Mouse (Mus musculus) hindbrain, embryonic 14.5 days (tissue): ENCODE results near the gene Tbc1d22a. TPM values are rescaled to one million over a fixed set of nuclear protein-coding genes. Genes with fewer than 3 reads are reported as not detected.

Source experiments
- ATAC-seq: fragments of 200-750 bp; cut with Nextera tagmentation; 2 replicates; pipeline ENCODE4 v1.8.0; 2017; ENCODE audit warnings: moderate number of reproducible peaks, mild to moderate bottlenecking, moderate TSS enrichment, moderate library complexity; ENCODE audit not compliant: low FRiP score
- DNase-seq: peaks from one replicate; pipeline ENCODE4 v3.0.0-alpha.2; 2015; ENCODE audit warnings: low spot score
- H3K27ac ChIP-seq: fragments of 300-500 bp; sonication (generic); 2 replicates; pipeline ENCODE4 v1.5.1; 2014; ENCODE audit warnings: mild to moderate bottlenecking, moderate library complexity
- H3K27me3 ChIP-seq: fragments of 300-500 bp; sonication (generic); 2 replicates; pipeline ENCODE4 v1.6.1; 2014; ENCODE audit warnings: mild to moderate bottlenecking, low read length, mixed read lengths; ENCODE audit not compliant: control insufficient read depth, insufficient read depth
- H3K36me3 ChIP-seq: fragments of 300-500 bp; sonication (generic); replicated peaks from 2 replicates; pipeline ENCODE4 v1.6.1; 2014; ENCODE audit not compliant: control insufficient read depth, insufficient read depth
- H3K4me1 ChIP-seq: fragments of 300-500 bp; sonication (generic); replicated peaks from 2 replicates; pipeline ENCODE4 v1.6.1; 2014; ENCODE audit warnings: antibody characterized with exemption, low read length, mixed read lengths; ENCODE audit not compliant: control insufficient read depth, insufficient read depth
- H3K4me2 ChIP-seq: fragments of 300-500 bp; sonication (generic); replicated peaks from 2 replicates; pipeline ENCODE4 v1.6.1; 2014; ENCODE audit warnings: mild to moderate bottlenecking, moderate library complexity
- H3K4me3 ChIP-seq: fragments of 300-500 bp; sonication (generic); replicated peaks from 2 replicates; pipeline ENCODE4 v1.5.1; 2014; ENCODE audit warnings: mild to moderate bottlenecking, low read length
- H3K9ac ChIP-seq: fragments of 300-500 bp; sonication (generic); 2 replicates; pipeline ENCODE4 v1.6.1; 2014
- H3K9me3 ChIP-seq: fragments of 300-500 bp; sonication (generic); 2 replicates; pipeline ENCODE4 v1.6.1; 2016; ENCODE audit warnings: low read length; ENCODE audit not compliant: control insufficient read depth
- WGBS: fragments of 180-500 bp; shearing (Covaris S2); extraction: QIAGEN DNeasy Blood & Tissue Kit; methylation state at CpG from one replicate; pipeline ENCODE4 v1.1.7; 2014; 5-methylcytosine and 5-hydroxymethylcytosine counted together
- polyA plus RNA-seq: library from polyadenylated mRNA; unstranded; fragments of >200 nt; fragmentation: Nextera tagmentation; extraction: Ambion mirVana; gene quantifications from 2 replicates; pipeline ENCODE4 v1.2.1, GENCODE M21; 2014

The Tbc1d22a gene
- polyA plus RNA-seq, 1 experiment from 2014 or later = 10.7 TPM

DNA sequence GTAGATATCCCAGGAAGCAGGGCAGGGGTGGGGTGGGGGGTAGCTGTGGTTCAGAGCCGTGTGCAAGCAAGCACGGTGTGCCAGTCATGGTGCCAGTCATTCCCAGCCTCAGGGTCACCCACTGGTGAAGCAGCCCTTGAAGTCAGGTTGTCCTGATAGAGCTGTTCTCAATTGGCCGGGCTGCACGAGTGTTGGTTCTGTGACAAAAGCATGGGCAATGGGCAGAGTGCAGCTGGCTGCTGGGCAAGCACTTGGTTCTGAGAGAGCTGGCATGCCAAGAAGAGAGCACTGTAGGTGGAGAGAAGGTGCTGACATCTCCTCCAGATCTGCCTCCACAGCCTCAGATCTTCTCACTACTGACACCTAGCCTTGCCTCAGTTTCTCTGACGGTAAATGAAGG is 41.9 kb downstream of the Tbc1d22a start:
- Histone ChIP-seq H3K9ac (no peak overlapping the region), H3K9me3 (no peaks in the 10 kb centered on the region), H3K27me3 (no peaks in the 10 kb centered on the region), H3K4me2 (no peak overlapping the region), H3K36me3 (no peaks in the 10 kb centered on the region), H3K4me3 (no peak overlapping the region), H3K27ac (no peak overlapping the region), H3K4me1 (peaks cover 6% of the 10 kb centered on the region; the same call in 1 of the 2 replicates)
- WGBS = 81% methylated on average over 5 of the region's 5 CpGs
- no peak for ATAC-seq
- no peak for DNase-seq

DNA sequence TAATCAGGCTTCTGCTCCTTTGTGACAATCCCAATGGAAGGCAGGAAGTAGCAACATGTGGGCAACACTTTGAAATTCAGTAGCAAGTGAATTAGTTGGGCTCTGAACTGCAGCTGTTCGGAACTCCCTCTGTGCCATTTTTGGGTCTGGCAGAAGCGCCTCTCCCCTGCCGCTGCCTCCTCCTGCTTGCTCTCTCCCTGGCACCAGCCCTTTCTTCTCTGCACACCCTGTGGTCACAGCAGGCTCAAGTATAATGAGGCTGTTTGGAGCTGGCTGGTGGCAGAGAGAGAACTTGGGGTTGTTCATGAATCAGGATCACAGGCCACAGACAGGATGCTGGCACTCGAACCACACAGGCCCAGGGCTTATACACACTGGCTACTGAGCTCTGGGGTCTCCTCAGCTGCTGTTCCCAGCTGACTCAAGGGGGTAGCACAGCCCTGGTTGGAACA is 42.5 kb downstream of the Tbc1d22a start:
- no peak overlapping the region for H3K27ac ChIP-seq
- H3K27me3 ChIP-seq = no peaks in the 10 kb centered on the region
- no peak for DNase-seq
- H3K4me1 ChIP-seq = peaks cover 6% of the 10 kb centered on the region; the same call in 1 of the 2 replicates
- no peak overlapping the region for H3K4me3 ChIP-seq
- H3K9me3 ChIP-seq = no peaks in the 10 kb centered on the region
- ATAC-seq = no peak
- H3K4me2 ChIP-seq = no peak overlapping the region
- WGBS = 60% methylated on average over 4 of the region's 4 CpGs
- no peaks in the 10 kb centered on the region for H3K36me3 ChIP-seq
- no peak overlapping the region for H3K9ac ChIP-seq

DNA sequence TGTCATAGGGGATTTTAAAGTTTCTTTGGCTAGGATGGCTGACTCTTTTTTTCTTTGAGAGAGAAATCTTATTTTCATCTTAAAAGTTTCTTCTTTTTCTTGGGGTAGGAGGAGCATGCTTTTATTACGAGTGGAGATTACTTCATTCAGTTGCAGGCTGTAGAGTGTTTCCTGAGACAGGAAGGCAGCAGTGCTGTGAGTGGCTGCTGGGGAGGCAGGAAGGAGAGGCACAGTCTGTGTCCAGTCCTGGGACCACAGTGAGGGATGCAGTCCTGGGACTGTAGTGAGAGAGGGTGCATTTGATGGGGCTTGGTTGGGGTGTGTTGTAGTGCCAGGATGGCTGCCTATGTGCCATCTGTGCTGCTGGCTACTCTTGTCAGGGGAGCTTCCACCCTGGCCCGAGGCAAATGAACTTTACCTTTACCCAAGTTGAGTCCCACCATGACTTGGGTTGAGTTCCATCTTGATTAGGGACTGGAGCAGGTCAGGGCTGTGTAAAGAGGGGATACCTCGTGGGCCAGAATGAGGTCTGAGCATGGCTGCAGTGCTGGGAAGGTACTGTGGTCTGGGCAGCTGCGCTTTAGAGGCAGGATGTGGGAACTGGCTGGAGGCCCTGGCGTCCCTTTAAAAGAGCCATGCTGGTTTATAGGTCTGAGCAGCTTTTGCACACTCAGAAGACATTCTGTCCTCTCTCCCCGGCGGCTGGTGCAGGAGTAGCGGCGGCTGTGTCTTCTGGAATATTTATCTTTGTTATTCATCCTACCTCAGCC is 43.8 kb downstream of the Tbc1d22a start:
- Histone ChIP-seq H3K4me1 (peaks cover 6% of the 10 kb centered on the region; the same call in 1 of the 2 replicates), H3K9me3 (no peaks in the 10 kb centered on the region), H3K9ac (no peak overlapping the region), H3K4me3 (no peak overlapping the region), H3K27ac (no peak overlapping the region), H3K27me3 (no peaks in the 10 kb centered on the region), H3K36me3 (no peaks in the 10 kb centered on the region), H3K4me2 (no peak overlapping the region)
- no peak for DNase-seq
- 81% methylated on average over 9 of the region's 9 CpGs for WGBS
- ATAC-seq = no peak

DNA sequence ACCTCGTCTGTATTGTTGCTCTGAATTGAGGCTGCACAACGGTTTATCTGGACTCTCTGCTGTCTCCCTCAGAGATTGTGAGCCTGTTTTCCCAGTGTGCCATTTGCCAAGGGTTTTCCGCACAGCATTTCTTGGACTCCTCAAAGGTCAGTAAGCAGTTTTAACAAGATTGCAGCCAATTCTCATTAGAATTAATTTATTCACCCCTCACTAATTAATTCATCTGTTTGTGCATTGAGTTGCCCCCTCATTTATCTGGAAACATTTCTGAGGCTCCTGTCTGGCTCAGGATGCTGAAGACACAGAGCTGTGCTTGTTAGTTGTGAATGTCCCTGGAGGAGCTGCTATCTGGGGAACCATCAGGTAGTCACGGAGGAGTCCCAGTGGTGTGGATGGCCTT is 45.0 kb downstream of the Tbc1d22a start:
- no peak overlapping the region for H3K9ac ChIP-seq
- no peak overlapping the region for H3K4me2 ChIP-seq
- H3K4me3 ChIP-seq = no peak overlapping the region
- DNase-seq (no peak), ATAC-seq (no peak)
- no peaks in the 10 kb centered on the region for H3K36me3 ChIP-seq
- no peaks in the 10 kb centered on the region; the same call in 1 of the 2 replicates for H3K4me1 ChIP-seq
- no peaks in the 10 kb centered on the region for H3K9me3 ChIP-seq
- no peaks in the 10 kb centered on the region for H3K27me3 ChIP-seq
- 67% methylated on average over 4 of the region's 4 CpGs for WGBS
- H3K27ac ChIP-seq = no peak overlapping the region

DNA sequence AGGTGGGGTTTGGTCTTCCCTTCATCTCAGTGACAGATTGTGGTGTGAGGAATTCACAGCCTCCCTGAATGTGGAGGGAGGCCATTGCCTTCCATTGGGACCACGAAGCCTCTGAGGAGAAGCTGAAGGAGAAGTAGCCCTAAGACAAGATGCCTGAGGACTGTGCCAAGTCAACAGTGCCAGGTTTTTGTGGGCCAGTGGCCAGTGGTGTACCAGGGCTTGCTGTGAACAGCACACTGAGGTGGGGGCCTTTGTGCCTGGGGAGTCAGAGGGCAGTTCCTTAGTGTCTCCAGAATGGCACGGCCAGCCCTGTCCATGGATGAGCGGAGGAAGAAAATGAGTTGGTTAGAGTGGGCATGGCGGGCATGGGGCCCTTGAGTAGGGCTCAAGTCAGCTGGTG is 45.9 kb downstream of the Tbc1d22a start:
- ATAC-seq (no peak), DNase-seq (no peak)
- Histone ChIP-seq H3K9ac (no peak overlapping the region), H3K4me1 (no peaks in the 10 kb centered on the region; the same call in 1 of the 2 replicates), H3K9me3 (no peaks in the 10 kb centered on the region), H3K4me3 (no peak overlapping the region), H3K36me3 (no peaks in the 10 kb centered on the region), H3K4me2 (no peak overlapping the region), H3K27ac (no peak overlapping the region), H3K27me3 (no peaks in the 10 kb centered on the region)
- WGBS = 90% methylated on average over 4 of the region's 4 CpGs

DNA sequence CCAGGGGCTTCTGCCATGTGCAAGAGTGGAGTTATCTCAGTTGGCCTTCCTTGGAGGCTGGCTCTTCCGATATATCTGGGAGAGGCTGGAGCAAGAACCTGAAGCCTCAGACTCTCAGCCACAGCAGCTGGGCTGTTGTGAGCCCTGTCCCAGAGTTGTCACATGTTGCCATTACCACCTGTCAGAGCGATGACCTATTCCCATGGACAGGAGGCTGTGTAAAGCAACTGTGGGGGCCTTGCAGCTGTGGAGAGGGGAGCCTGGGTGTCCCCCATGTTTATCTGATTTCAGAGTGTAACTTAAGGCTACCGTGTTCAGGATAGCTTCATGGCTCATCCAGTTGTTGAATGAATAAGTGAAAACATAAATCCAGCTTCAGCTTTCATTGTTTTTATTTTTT is 50.1 kb downstream of the Tbc1d22a start:
- no peaks in the 10 kb centered on the region for H3K36me3 ChIP-seq
- peaks cover 2% of the 10 kb centered on the region for H3K4me1 ChIP-seq
- H3K4me2 ChIP-seq = no peak overlapping the region
- ATAC-seq (no peak), DNase-seq (no peak)
- H3K4me3 ChIP-seq = no peak overlapping the region
- no peak overlapping the region for H3K9ac ChIP-seq
- H3K9me3 ChIP-seq = no peaks in the 10 kb centered on the region
- 84% methylated on average over 3 of the region's 3 CpGs for WGBS
- no peak overlapping the region for H3K27ac ChIP-seq
- no peaks in the 10 kb centered on the region for H3K27me3 ChIP-seq

DNA sequence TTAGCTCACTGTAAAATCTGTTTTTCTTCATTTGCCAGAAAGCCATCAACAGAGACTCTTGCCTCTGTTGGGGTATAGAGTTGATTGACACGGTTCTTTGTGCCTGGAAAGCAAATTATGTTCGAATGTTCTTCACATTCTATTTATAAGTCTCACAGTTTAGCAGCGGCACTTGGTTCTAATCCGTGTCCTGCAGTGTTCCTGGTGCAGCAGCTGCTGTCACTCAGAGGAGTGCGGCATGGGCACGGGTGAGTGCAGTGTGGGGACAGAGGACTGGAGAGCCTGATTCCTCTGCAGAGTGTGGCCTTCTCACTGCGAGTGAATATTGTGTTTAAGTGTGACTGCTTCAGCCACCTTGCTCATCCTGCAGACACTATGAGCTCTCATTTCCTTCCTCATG is 50.5 kb downstream of the Tbc1d22a start:
- Histone ChIP-seq H3K27me3 (no peaks in the 10 kb centered on the region), H3K4me1 (peaks cover 6% of the 10 kb centered on the region), H3K4me3 (no peak overlapping the region), H3K27ac (no peak overlapping the region), H3K36me3 (no peaks in the 10 kb centered on the region), H3K9me3 (no peaks in the 10 kb centered on the region), H3K4me2 (no peak overlapping the region), H3K9ac (no peak overlapping the region)
- DNase-seq (no peak), ATAC-seq (no peak)
- WGBS = 58% methylated on average over 7 of the region's 7 CpGs

DNA sequence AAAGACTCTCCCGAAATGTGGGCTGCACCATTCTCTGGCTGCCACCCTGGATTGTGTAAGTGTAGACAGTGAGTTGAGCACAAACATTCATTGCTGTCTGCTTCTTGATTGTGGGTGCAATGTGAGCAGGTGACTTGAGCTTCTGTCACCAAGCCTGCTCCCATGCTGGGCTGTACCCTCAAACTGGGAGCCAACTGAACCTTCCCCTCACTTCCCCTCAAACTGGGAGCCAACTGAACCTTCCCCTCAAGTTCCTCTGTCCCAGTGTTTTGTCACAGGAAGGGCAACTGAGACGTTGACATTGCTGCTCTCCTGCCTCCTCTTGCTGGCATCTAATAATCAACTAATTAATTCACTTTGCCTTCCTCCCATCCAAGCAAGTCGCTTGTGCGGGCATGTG is 52.7 kb downstream of the Tbc1d22a start:
- no peak overlapping the region for H3K27ac ChIP-seq
- ATAC-seq = no peak
- H3K4me3 ChIP-seq = no peak overlapping the region
- no peak for DNase-seq
- H3K9me3 ChIP-seq = no peaks in the 10 kb centered on the region
- 63% methylated on average over 4 of the region's 4 CpGs for WGBS
- H3K4me1 ChIP-seq = peaks cover 6% of the 10 kb centered on the region
- no peaks in the 10 kb centered on the region for H3K36me3 ChIP-seq
- H3K27me3 ChIP-seq = no peaks in the 10 kb centered on the region
- no peak overlapping the region for H3K9ac ChIP-seq
- H3K4me2 ChIP-seq = no peak overlapping the region

DNA sequence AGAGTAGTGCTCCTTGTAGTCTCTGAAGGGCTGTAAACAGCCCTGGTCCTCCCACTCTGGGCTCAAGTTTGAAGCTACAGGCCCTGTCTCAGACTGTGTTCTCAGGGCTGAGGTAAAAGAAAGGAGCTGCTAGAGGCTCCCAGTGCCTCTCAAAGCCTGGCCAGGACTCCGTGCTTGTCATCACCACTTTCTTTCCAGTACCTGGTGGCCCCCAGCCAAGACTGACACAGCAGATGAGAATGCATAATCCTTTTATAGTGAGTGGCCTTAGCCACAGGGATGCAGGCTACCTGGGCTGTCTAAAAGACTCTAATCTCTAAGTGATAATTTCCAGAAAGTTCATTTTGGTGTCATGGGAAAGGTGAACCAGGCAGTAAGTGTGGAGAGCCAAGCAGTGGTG is 54.3 kb downstream of the Tbc1d22a start:
- Histone ChIP-seq H3K27ac (no peak overlapping the region), H3K4me1 (peaks cover 6% of the 10 kb centered on the region), H3K4me2 (no peak overlapping the region), H3K27me3 (no peaks in the 10 kb centered on the region), H3K4me3 (no peak overlapping the region), H3K36me3 (no peaks in the 10 kb centered on the region), H3K9ac (no peak overlapping the region), H3K9me3 (no peaks in the 10 kb centered on the region)
- no peak for ATAC-seq
- 78% methylated on average over 1 of the region's 1 CpGs for WGBS
- DNase-seq = no peak
